Mouse (Mus musculus): Measurements from ENCODE around the gene Spo11. TPM values are rescaled to one million over a fixed set of nuclear protein-coding genes. Genes with fewer than 3 reads are reported as not detected.
A peak's percentile ranks its signal among the peaks of the same experiment; 100 is the strongest.

Spo11 gene
- polyA plus RNA-seq, 1 experiment from 2014 or later: 0.02 TPM

GRCm38 (mm10) chr2:172998478-172998877 lies 21.0 kb downstream of the Spo11 start:
- Histone ChIP-seq H3K4me3 (ENCODE audit: low read depth, low read length) (no peak overlapping the region), H3K27me3 (ENCODE audit: control insufficient read depth, insufficient read depth, low read length) (no peaks in the 10 kb centered on the region), H3K9ac (ENCODE audit: low read length) (no peak overlapping the region), H3K36me3 (ENCODE audit: control insufficient read depth, insufficient read depth, low read length) (peaks cover 5% of the 10 kb centered on the region; the same call in 1 of the 2 replicates), H3K4me1 (replicated peaks; ENCODE audit: control insufficient read depth, insufficient read depth) (no peaks in the 10 kb centered on the region), H3K4me2 (replicated peaks; ENCODE audit: low read depth) (no peak overlapping the region), H3K9me3 (ENCODE audit: control insufficient read depth, low read length) (no peaks in the 10 kb centered on the region), H3K27ac (replicated peaks) (no peak overlapping the region)
- WGBS: 63% methylated on average over 7 of the region's 7 CpGs
- no peak for DNase-seq (ENCODE audit: low spot score)
- no peak for ATAC-seq (ENCODE audit: low FRiP score, low TSS enrichment)
- TF ChIP-seq EP300 (optimal IDR thresholded peaks at IDR 0.05) (no peak), CTCF (IDR thresholded peaks at IDR 0.05; ENCODE audit: low read depth) (no peak)

GRCm38 (mm10) chr2:172999630-173000284 lies 22.3 kb downstream of the Spo11 start, which contains the start of gene Rae1:
TSS of gene Rae1 (plus strand) at chr2:173000117.
- under 1% methylated on average over 37 of the region's 45 CpGs for WGBS
- H3K9ac ChIP-seq (ENCODE audit: low read length): peak within 1 kb of the TSS; percentile 88
- peak; percentile 91 for TF ChIP-seq CTCF (IDR thresholded peaks at IDR 0.05; ENCODE audit: low read depth)
- TF ChIP-seq EP300 (optimal IDR thresholded peaks at IDR 0.05): no peak
- peak within 1 kb of the TSS; percentile 95 for H3K27ac ChIP-seq (replicated peaks)
- H3K27me3 ChIP-seq (ENCODE audit: control insufficient read depth, insufficient read depth, low read length): no peaks in the 10 kb centered on the region
- H3K4me1 ChIP-seq (replicated peaks; ENCODE audit: control insufficient read depth, insufficient read depth): no peaks in the 10 kb centered on the region
- H3K4me3 ChIP-seq (ENCODE audit: low read depth, low read length): peak within 1 kb of the TSS; percentile 88
- peak within 1 kb of the TSS; percentile 76 for H3K4me2 ChIP-seq (replicated peaks; ENCODE audit: low read depth)
- ATAC-seq (ENCODE audit: low FRiP score, low TSS enrichment) (peak; percentile 95), DNase-seq (ENCODE audit: low spot score) (peak; percentile 99)
- H3K36me3 ChIP-seq (ENCODE audit: control insufficient read depth, insufficient read depth, low read length): peaks cover 16% of the 10 kb centered on the region
- no peaks in the 10 kb centered on the region for H3K9me3 ChIP-seq (ENCODE audit: control insufficient read depth, low read length)

- peak overlapping the region; percentile 95 for H3K27ac ChIP-seq (replicated peaks)
- DNase-seq (ENCODE audit: low spot score): peak; percentile 88
- peaks cover 21% of the 10 kb centered on the region for H3K36me3 ChIP-seq (ENCODE audit: control insufficient read depth, insufficient read depth, low read length)
- H3K4me1 ChIP-seq (replicated peaks; ENCODE audit: control insufficient read depth, insufficient read depth): no peaks in the 10 kb centered on the region
- H3K9me3 ChIP-seq (ENCODE audit: control insufficient read depth, low read length): no peaks in the 10 kb centered on the region
- H3K27me3 ChIP-seq (ENCODE audit: control insufficient read depth, insufficient read depth, low read length): no peaks in the 10 kb centered on the region
- no peak for TF ChIP-seq EP300 (optimal IDR thresholded peaks at IDR 0.05)
- no peak for TF ChIP-seq CTCF (IDR thresholded peaks at IDR 0.05; ENCODE audit: low read depth)
- peak overlapping the region; percentile 88 for H3K4me3 ChIP-seq (ENCODE audit: low read depth, low read length)
- H3K9ac ChIP-seq (ENCODE audit: low read length): peak overlapping the region; percentile 88
- WGBS: under 1% methylated on average over 41 of the region's 42 CpGs
- peak overlapping the region; percentile 76 for H3K4me2 ChIP-seq (replicated peaks; ENCODE audit: low read depth)
- ATAC-seq (ENCODE audit: low FRiP score, low TSS enrichment): peak; percentile 92
Observed at GRCm38 (mm10) chr2:173000285-173000652, 22.8 kb downstream of the Spo11 start.

- peak overlapping the region; percentile 88 for H3K4me3 ChIP-seq (ENCODE audit: low read depth, low read length)
- ATAC-seq (ENCODE audit: low FRiP score, low TSS enrichment) (no peak), DNase-seq (ENCODE audit: low spot score) (no peak)
- H3K36me3 ChIP-seq (ENCODE audit: control insufficient read depth, insufficient read depth, low read length): peaks cover 25% of the 10 kb centered on the region
- 14% methylated on average over 8 of the region's 8 CpGs for WGBS
- H3K9ac ChIP-seq (ENCODE audit: low read length): peak overlapping the region; percentile 88
- H3K4me1 ChIP-seq (replicated peaks; ENCODE audit: control insufficient read depth, insufficient read depth): no peaks in the 10 kb centered on the region
- no peaks in the 10 kb centered on the region for H3K9me3 ChIP-seq (ENCODE audit: control insufficient read depth, low read length)
- peak overlapping the region; percentile 95 for H3K27ac ChIP-seq (replicated peaks)
- H3K27me3 ChIP-seq (ENCODE audit: control insufficient read depth, insufficient read depth, low read length): no peaks in the 10 kb centered on the region
- H3K4me2 ChIP-seq (replicated peaks; ENCODE audit: low read depth): peak overlapping the region; percentile 76
- TF ChIP-seq CTCF (IDR thresholded peaks at IDR 0.05; ENCODE audit: low read depth) (no peak), EP300 (optimal IDR thresholded peaks at IDR 0.05) (no peak)
Observed at GRCm38 (mm10) chr2:173000921-173001320, 23.4 kb downstream of the Spo11 start.

- TF ChIP-seq EP300 (optimal IDR thresholded peaks at IDR 0.05): no peak
- TF ChIP-seq CTCF (IDR thresholded peaks at IDR 0.05; ENCODE audit: low read depth): no peak
- Histone ChIP-seq H3K36me3 (ENCODE audit: control insufficient read depth, insufficient read depth, low read length) (peaks cover 36% of the 10 kb centered on the region), H3K4me1 (replicated peaks; ENCODE audit: control insufficient read depth, insufficient read depth) (no peaks in the 10 kb centered on the region), H3K9me3 (ENCODE audit: control insufficient read depth, low read length) (no peaks in the 10 kb centered on the region), H3K4me3 (ENCODE audit: low read depth, low read length) (no peak overlapping the region), H3K27ac (replicated peaks) (no peak overlapping the region), H3K27me3 (ENCODE audit: control insufficient read depth, insufficient read depth, low read length) (no peaks in the 10 kb centered on the region), H3K4me2 (replicated peaks; ENCODE audit: low read depth) (no peak overlapping the region), H3K9ac (ENCODE audit: low read length) (no peak overlapping the region)
- ATAC-seq (ENCODE audit: low FRiP score, low TSS enrichment) (no peak), DNase-seq (ENCODE audit: low spot score) (no peak)
- whole genome bisulfite sequencing: 92% methylated on average over 8 of the region's 8 CpGs
Observed at GRCm38 (mm10) chr2:173003737-173004136, 26.2 kb downstream of the Spo11 start.

- DNase-seq (ENCODE audit: low spot score): no peak
- peaks cover 53% of the 10 kb centered on the region for H3K36me3 ChIP-seq (ENCODE audit: control insufficient read depth, insufficient read depth, low read length)
- no peaks in the 10 kb centered on the region for H3K4me1 ChIP-seq (replicated peaks; ENCODE audit: control insufficient read depth, insufficient read depth)
- TF ChIP-seq EP300 (optimal IDR thresholded peaks at IDR 0.05) (no peak), CTCF (IDR thresholded peaks at IDR 0.05; ENCODE audit: low read depth) (no peak)
- no peak overlapping the region for H3K27ac ChIP-seq (replicated peaks)
- WGBS: 68% methylated on average over 3 of the region's 3 CpGs
- peak; percentile 25 for ATAC-seq (ENCODE audit: low FRiP score, low TSS enrichment)
- no peaks in the 10 kb centered on the region for H3K27me3 ChIP-seq (ENCODE audit: control insufficient read depth, insufficient read depth, low read length)
- no peak overlapping the region for H3K4me2 ChIP-seq (replicated peaks; ENCODE audit: low read depth)
- no peaks in the 10 kb centered on the region for H3K9me3 ChIP-seq (ENCODE audit: control insufficient read depth, low read length)
- no peak overlapping the region for H3K9ac ChIP-seq (ENCODE audit: low read length)
- no peak overlapping the region for H3K4me3 ChIP-seq (ENCODE audit: low read depth, low read length)
Observed at GRCm38 (mm10) chr2:173010220-173010717, 32.8 kb downstream of the Spo11 start.
